Mouse (Mus musculus) E14TG2a.4 (cell line): ENCODE results near the gene Lrrc47.
A peak's percentile ranks its signal among the peaks of the same experiment; 100 is the strongest.

Experiments used
- H3K27me3 ChIP-seq: 2 replicates; pipeline ENCODE4 v1.6.1; 2014; ENCODE audit warnings: low read length, control low read depth; ENCODE audit not compliant: insufficient read depth
- H3K36me3 ChIP-seq: 2 replicates; pipeline ENCODE4 v1.6.1; 2014; ENCODE audit warnings: low read length, control low read depth; ENCODE audit not compliant: insufficient read depth
- H3K4me1 ChIP-seq: replicated peaks from 2 replicates; pipeline ENCODE4 v1.6.1; 2014; ENCODE audit warnings: low read depth, low read length, control low read depth
- H3K4me3 ChIP-seq: replicated peaks from 2 replicates; pipeline ENCODE4 v1.5.1; 2014; ENCODE audit warnings: mild to moderate bottlenecking, low read length
- H3K9me3 ChIP-seq: 2 replicates; pipeline ENCODE4 v1.6.1; 2014; ENCODE audit warnings: low read length, control low read depth
- CTCF ChIP-seq: conservative IDR thresholded peaks from 2 replicates; pipeline ENCODE4 v1.5.1; 2014; ENCODE audit warnings: low read length
- NANOG ChIP-seq: IDR thresholded peaks from 2 replicates; pipeline ENCODE4 v1.6.1; 2014; ENCODE audit warnings: borderline replicate concordance, low read length, mixed read lengths
- POU5F1 ChIP-seq: IDR thresholded peaks from 2 replicates; pipeline ENCODE4 v1.6.1; 2014; ENCODE audit warnings: low read length, borderline replicate concordance

Lrrc47 gene

GRCm38 (mm10) chr4:154019571-154019970, 8.0 kb downstream of the Lrrc47 start:
- peaks cover 45% of the 10 kb centered on the region for H3K4me1 ChIP-seq
- H3K27me3 ChIP-seq = peaks cover 10% of the 10 kb centered on the region
- H3K36me3 ChIP-seq = peaks cover 80% of the 10 kb centered on the region
- TF ChIP-seq CTCF = peak; percentile 54
- no peak for TF ChIP-seq NANOG
- no peak overlapping the region for H3K4me3 ChIP-seq
- H3K9me3 ChIP-seq = no peaks in the 10 kb centered on the region

- peaks cover 23% of the 10 kb centered on the region for H3K27me3 ChIP-seq
- H3K36me3 ChIP-seq = peaks cover 61% of the 10 kb centered on the region
- H3K4me3 ChIP-seq = no peak overlapping the region
- H3K4me1 ChIP-seq = peaks cover 43% of the 10 kb centered on the region
- TF ChIP-seq NANOG (no peak), POU5F1 (no peak), CTCF (no peak)
- H3K9me3 ChIP-seq = no peaks in the 10 kb centered on the region
These were observed 9.9 kb downstream of the Lrrc47 start for GRCm38 (mm10) chr4:154021432-154021831.

GRCm38 (mm10) chr4:154022407-154022806, 10.9 kb downstream of the Lrrc47 start:
- no peak overlapping the region for H3K4me3 ChIP-seq
- H3K36me3 ChIP-seq = peaks cover 51% of the 10 kb centered on the region
- peaks cover 43% of the 10 kb centered on the region for H3K4me1 ChIP-seq
- peaks cover 33% of the 10 kb centered on the region for H3K27me3 ChIP-seq
- TF ChIP-seq NANOG = no peak
- no peak for TF ChIP-seq CTCF
- TF ChIP-seq POU5F1 = no peak
- H3K9me3 ChIP-seq = no peaks in the 10 kb centered on the region

- Histone ChIP-seq H3K36me3 (peaks cover 48% of the 10 kb centered on the region), H3K9me3 (no peaks in the 10 kb centered on the region), H3K4me1 (peaks cover 43% of the 10 kb centered on the region), H3K27me3 (peaks cover 37% of the 10 kb centered on the region), H3K4me3 (no peak overlapping the region)
- TF ChIP-seq NANOG = no peak
- TF ChIP-seq CTCF = no peak
- no peak for TF ChIP-seq POU5F1
These were observed 11.3 kb downstream of the Lrrc47 start for GRCm38 (mm10) chr4:154022844-154023243.

GRCm38 (mm10) chr4:154023754-154024601, 12.4 kb downstream of the Lrrc47 start:
- H3K9me3 ChIP-seq = no peaks in the 10 kb centered on the region
- TF ChIP-seq CTCF (no peak), POU5F1 (no peak), NANOG (no peak)
- peaks cover 43% of the 10 kb centered on the region for H3K4me1 ChIP-seq
- no peak overlapping the region for H3K4me3 ChIP-seq
- H3K27me3 ChIP-seq = peaks cover 42% of the 10 kb centered on the region
- H3K36me3 ChIP-seq = peaks cover 36% of the 10 kb centered on the region

GRCm38 (mm10) chr4:154024729-154025521, 13.4 kb downstream of the Lrrc47 start:
- Histone ChIP-seq H3K4me1 (peaks cover 43% of the 10 kb centered on the region), H3K9me3 (no peaks in the 10 kb centered on the region), H3K27me3 (peaks cover 49% of the 10 kb centered on the region), H3K36me3 (peaks cover 27% of the 10 kb centered on the region), H3K4me3 (peak overlapping the region; percentile 65; the same call in 1 of the 2 replicates)
- TF ChIP-seq CTCF (no peak), POU5F1 (no peak), NANOG (no peak)

- H3K4me3 ChIP-seq = peak within 1 kb of the TSS; percentile 65
- H3K36me3 ChIP-seq = peaks cover 18% of the 10 kb centered on the region
- H3K9me3 ChIP-seq = no peaks in the 10 kb centered on the region
- peaks cover 41% of the 10 kb centered on the region for H3K4me1 ChIP-seq
- peaks cover 58% of the 10 kb centered on the region for H3K27me3 ChIP-seq
- TF ChIP-seq CTCF = peak; percentile 41
- TF ChIP-seq POU5F1 = no peak
- no peak for TF ChIP-seq NANOG
These were observed 14.3 kb downstream of the Lrrc47 start, which contains the start of gene Smim1 for GRCm38 (mm10) chr4:154025641-154026440. Smim1 (minus strand) TSS chr4:154026230.

GRCm38 (mm10) chr4:154026441-154026761, 14.9 kb downstream of the Lrrc47 start:
- no peak for TF ChIP-seq NANOG
- TF ChIP-seq POU5F1 = no peak
- no peak for TF ChIP-seq CTCF
- Histone ChIP-seq H3K36me3 (peaks cover 12% of the 10 kb centered on the region), H3K4me1 (peaks cover 37% of the 10 kb centered on the region), H3K27me3 (peaks cover 63% of the 10 kb centered on the region), H3K4me3 (peak overlapping the region; percentile 65), H3K9me3 (no peaks in the 10 kb centered on the region)
